In genomic region chr9:71493771-71494170, GRCm38 (mm10) we compare ENCODE assay signal across 25 mouse cellular contexts. TPM values are rescaled to one million over a fixed set of nuclear protein-coding genes. Genes with fewer than 3 reads are reported as not detected.
DNase-seq lines count a peak whose midpoint lies in the region; ATAC-seq and TF ChIP-seq lines count a peak whose summit lies in the region.
"Had no signal": no experiment of that assay in that cellular context is flagged by ENCODE, and none has a peak within 500 bp of the region (broad histone marks: within the 10 kb centered on the region; RNA-seq: fewer than 3 reads in every experiment).

No protein-coding gene starts in this region.

- peak overlapping the region; percentile 80; the same call in 1 of the 2 replicates for H3K27ac ChIP-seq in kidney, embryonic 14.5 days (ENCODE audit: low read depth, low read length)
- peak overlapping the region; percentile 67 for H3K27ac ChIP-seq in midbrain, embryonic 10.5 days (replicated peaks)
- no peak overlapping the region for H3K27ac ChIP-seq in midbrain, postnatal 0 days (ENCODE audit: low read depth, low read length)
- peak overlapping the region; percentile 95; the same call in 1 of the 2 replicates for H3K27ac ChIP-seq in ES-E14 (ENCODE audit: insufficient read depth, low read depth, low read length, poor library complexity, severe bottlenecking)
- peak overlapping the region; percentile 35 for H3K27ac ChIP-seq in embryonic facial prominence, embryonic 10.5 days (replicated peaks)
- H3K27ac ChIP-seq: embryonic facial prominence, embryonic 13.5 days; forebrain, embryonic 13.5 days; gastrocnemius, adult 2 months; hindbrain, embryonic 13.5 days; hindbrain, postnatal 0 days had no signal

- no peak for DNase-seq in kidney, postnatal 10 days
- DNase-seq in midbrain, embryonic 10.5 days (ENCODE audit: low spot score), result no peak
- DNase-seq in midbrain, postnatal 0 days (ENCODE audit: low spot score), result no peak
- no peak for DNase-seq in ES-E14 (ENCODE audit: low read depth, low spot score)
- DNase-seq in embryonic facial prominence, embryonic 10.5 days (ENCODE audit: low spot score), result no peak
- no peak for DNase-seq in layer of hippocampus, adult 9-10 months (ENCODE audit: low spot score)
- DNase-seq in left cerebral cortex, postnatal 14 days (ENCODE audit: low spot score in 2 of 2), result no peak
- DNase-seq: adrenal gland, postnatal 10 days; adrenal gland, postnatal 36 days; cerebellum, adult 18-20 months; cerebellum, adult 9-11 months; cerebellum, postnatal 25 days; forebrain, postnatal 0 days; gastrocnemius, adult 2 months; gastrocnemius, postnatal 14 days; heart, adult 11 months had no signal

- in situ Hi-C loops in ES-E14 (cut with MboI; ENCODE audit: low sequenced_read_pairs in 2 of 2, unreplicated experiment in 2 of 2), result no loop called here

- 56% methylated on average over 5 of the region's 5 CpGs for WGBS in kidney, embryonic 14.5 days
- WGBS in midbrain, embryonic 10.5 days, result 66% methylated on average over 5 of the region's 5 CpGs
- 56% methylated on average over 5 of the region's 5 CpGs for WGBS in midbrain, postnatal 0 days
- 66% methylated on average over 5 of the region's 5 CpGs for WGBS in embryonic facial prominence, embryonic 10.5 days

- intact Hi-C loops in left cerebral cortex, postnatal 14 days (cut with DNase I), result no loop called here

- no peaks in the 10 kb centered on the region for H3K36me3 ChIP-seq in kidney, embryonic 14.5 days (ENCODE audit: control insufficient read depth, insufficient read depth, low read length)
- H3K36me3 ChIP-seq in midbrain, embryonic 10.5 days, result no peaks in the 10 kb centered on the region
- H3K36me3 ChIP-seq in midbrain, postnatal 0 days (ENCODE audit: insufficient read depth, low read length), result no peaks in the 10 kb centered on the region
- no peaks in the 10 kb centered on the region for H3K36me3 ChIP-seq in ES-E14 (ENCODE audit: control insufficient read depth, insufficient read depth, low read length, poor library complexity, severe bottlenecking)
- no peaks in the 10 kb centered on the region for H3K36me3 ChIP-seq in embryonic facial prominence, embryonic 10.5 days (replicated peaks)
- H3K36me3 ChIP-seq: embryonic facial prominence, embryonic 13.5 days; hindbrain, embryonic 13.5 days had no signal

- H3K4me3 ChIP-seq in kidney, embryonic 14.5 days (ENCODE audit: low read length), result no peak overlapping the region
- no peak overlapping the region for H3K4me3 ChIP-seq in midbrain, embryonic 10.5 days
- no peak overlapping the region for H3K4me3 ChIP-seq in midbrain, postnatal 0 days (ENCODE audit: low read depth, low read length)
- H3K4me3 ChIP-seq in ES-E14 (ENCODE audit: insufficient read depth in 1 of 2, low read depth in 1 of 2, low read length in 2 of 2, poor library complexity in 1 of 2, severe bottlenecking in 1 of 2), result no peak overlapping the region
- no peak overlapping the region for H3K4me3 ChIP-seq in embryonic facial prominence, embryonic 10.5 days
- H3K4me3 ChIP-seq: embryonic facial prominence, embryonic 13.5 days; erythroblast, embryonic 14.5 days; forebrain, embryonic 13.5 days; gastrocnemius, adult 2 months; hindbrain, embryonic 13.5 days had no signal

- no peak for ATAC-seq in kidney, embryonic 14.5 days (ENCODE audit: low FRiP score, low TSS enrichment)
- no peak for ATAC-seq in midbrain, postnatal 0 days (ENCODE audit: low FRiP score)
- ATAC-seq: CD4-positive, CD25-positive, alpha-beta regulatory T cell, adult 4 months; forebrain, embryonic 13.5 days; forebrain, postnatal 0 days; hindbrain, postnatal 0 days; inflammation-experienced regulatory T-cells, adult 6 months had no signal

- no peaks in the 10 kb centered on the region for H3K27me3 ChIP-seq in kidney, embryonic 14.5 days (ENCODE audit: control insufficient read depth, insufficient read depth, low read length)
- no peaks in the 10 kb centered on the region for H3K27me3 ChIP-seq in midbrain, embryonic 10.5 days (ENCODE audit: low read depth, poor library complexity, severe bottlenecking)
- H3K27me3 ChIP-seq in midbrain, postnatal 0 days (ENCODE audit: insufficient read depth, low read length), result no peaks in the 10 kb centered on the region
- H3K27me3 ChIP-seq in embryonic facial prominence, embryonic 10.5 days (replicated peaks; ENCODE audit: low read depth, poor library complexity, severe bottlenecking), result no peaks in the 10 kb centered on the region
- H3K27me3 ChIP-seq: embryonic facial prominence, embryonic 13.5 days; forebrain, embryonic 13.5 days; hindbrain, embryonic 13.5 days had no signal

- no peaks in the 10 kb centered on the region for H3K9me3 ChIP-seq in kidney, embryonic 14.5 days (ENCODE audit: control insufficient read depth, low read length)
- no peaks in the 10 kb centered on the region for H3K9me3 ChIP-seq in midbrain, embryonic 10.5 days (replicated peaks)
- H3K9me3 ChIP-seq in midbrain, postnatal 0 days (ENCODE audit: low read length), result no peaks in the 10 kb centered on the region
- no peaks in the 10 kb centered on the region for H3K9me3 ChIP-seq in ES-E14 (ENCODE audit: control insufficient read depth, insufficient read depth, low read depth, low read length)
- no peaks in the 10 kb centered on the region for H3K9me3 ChIP-seq in embryonic facial prominence, embryonic 10.5 days
- H3K9me3 ChIP-seq: embryonic facial prominence, embryonic 13.5 days; forebrain, embryonic 13.5 days; hindbrain, embryonic 13.5 days had no signal

- H3K4me2 ChIP-seq in kidney, embryonic 14.5 days (replicated peaks; ENCODE audit: low read depth, low read length), result no peak overlapping the region
- no peak overlapping the region for H3K4me2 ChIP-seq in midbrain, postnatal 0 days (ENCODE audit: low read depth, low read length, poor library complexity, severe bottlenecking)
- H3K4me2 ChIP-seq: embryonic facial prominence, embryonic 13.5 days; forebrain, embryonic 13.5 days; heart, embryonic 11.5 days; hindbrain, embryonic 13.5 days had no signal

- no peak overlapping the region for H3K9ac ChIP-seq in kidney, embryonic 14.5 days (ENCODE audit: low read depth, low read length)
- no peak overlapping the region for H3K9ac ChIP-seq in midbrain, postnatal 0 days (replicated peaks; ENCODE audit: low read length, poor library complexity, severe bottlenecking)
- H3K9ac ChIP-seq in ES-E14 (ENCODE audit: insufficient read depth, low read depth, low read length, poor library complexity, severe bottlenecking), result no peak overlapping the region
- H3K9ac ChIP-seq: forebrain, embryonic 13.5 days; forebrain, postnatal 0 days; hindbrain, embryonic 13.5 days had no signal

- H3K4me1 ChIP-seq in kidney, embryonic 14.5 days (ENCODE audit: control insufficient read depth, insufficient read depth, low read length), result peaks cover 35% of the 10 kb centered on the region
- H3K4me1 ChIP-seq in midbrain, embryonic 10.5 days, result peaks cover 37% of the 10 kb centered on the region
- no peaks in the 10 kb centered on the region for H3K4me1 ChIP-seq in midbrain, postnatal 0 days (ENCODE audit: insufficient read depth, low read length)
- H3K4me1 ChIP-seq in ES-E14 (ENCODE audit: control insufficient read depth in 2 of 2, insufficient read depth in 2 of 2, low read length in 2 of 2, poor library complexity in 1 of 2), result peaks cover 11 to 23% of the 10 kb centered on the region in 2 experiments
- H3K4me1 ChIP-seq in embryonic facial prominence, embryonic 10.5 days, result peaks cover 49% of the 10 kb centered on the region
- H3K4me1 ChIP-seq: forebrain, embryonic 13.5 days had no signal

- no peak for TF ChIP-seq CTCF in midbrain, postnatal 0 days (IDR thresholded peaks at IDR 0.05)

TF ChIP-seq in ES-E14, 5 proteins besides CTCF, POLR2A, EP300 and RAD21:
- no peak for TF ChIP-seq ZC3H11A (IDR thresholded peaks at IDR 0.05; ENCODE audit: borderline replicate concordance, low read depth, low read length)
- no peak for TF ChIP-seq CHD2 (IDR thresholded peaks at IDR 0.05; ENCODE audit: low read depth, low read length)
- no peak for TF ChIP-seq MAFK (IDR thresholded peaks at IDR 0.05; ENCODE audit: insufficient read depth, low read depth, low read length)
- TF ChIP-seq ZNF384 (IDR thresholded peaks at IDR 0.05; ENCODE audit: low read depth, low read length), result no peak
- TF ChIP-seq HCFC1 (IDR thresholded peaks at IDR 0.05; ENCODE audit: borderline replicate concordance, insufficient read depth, low read length), result no peak
TF ChIP-seq in ES-E14: peak in this region for 0.

RNA-seq across cellular contexts. Expression of gene Polr2m, which starts 8.0 kb away (rescaled TPM):
- polyA plus RNA-seq in kidney, embryonic 14.5 days (2014; fragmentation: Nextera tagmentation; extraction: Ambion mirVana), result 277 and 453 TPM in 2 replicates
- polyA plus RNA-seq in midbrain, embryonic 10.5 days (2016; fragmentation: Nextera tagmentation; extraction: Ambion mirVana), result 546 and 576 TPM in 2 replicates
- total RNA-seq in midbrain, postnatal 0 days (2014; rRNA removed), result 206 and 214 TPM in 2 replicates
- polyA plus RNA-seq in midbrain, postnatal 0 days (2015; fragmentation: Nextera tagmentation; extraction: Ambion mirVana), result 317 and 320 TPM in 2 replicates
- 119 and 163 TPM in 2 replicates for total RNA-seq in ES-E14 (2012; rRNA removed)
- 582 and 585 TPM in 2 replicates for polyA plus RNA-seq in embryonic facial prominence, embryonic 10.5 days (2016; fragmentation: Nextera tagmentation; extraction: Ambion mirVana)
- 100 to 1,000 TPM; 188 to 202 TPM for total RNA-seq in left cerebral cortex, postnatal 14 days (2021)
